Mouse (Mus musculus): Measurements from ENCODE around the gene Arid3b. TPM values are rescaled to one million over a fixed set of nuclear protein-coding genes. Genes with fewer than 3 reads are reported as not detected.

The Arid3b gene
- total RNA-seq, 2 experiments from 2014 or later: 3.2 to 3.4 TPM

GRCm38 (mm10) chr9:57800325-57800975 lies 36.1 kb downstream of the Arid3b start:
- ATAC-seq (replicated peaks; ENCODE audit: low FRiP score, low TSS enrichment, poor library complexity, severe bottlenecking): peak; percentile 51; the same call in 1 of the 2 replicates

GRCm38 (mm10) chr9:57798725-57799253 lies 37.8 kb downstream of the Arid3b start:
- no peak for ATAC-seq (replicated peaks; ENCODE audit: low FRiP score, low TSS enrichment, poor library complexity, severe bottlenecking)

DNA sequence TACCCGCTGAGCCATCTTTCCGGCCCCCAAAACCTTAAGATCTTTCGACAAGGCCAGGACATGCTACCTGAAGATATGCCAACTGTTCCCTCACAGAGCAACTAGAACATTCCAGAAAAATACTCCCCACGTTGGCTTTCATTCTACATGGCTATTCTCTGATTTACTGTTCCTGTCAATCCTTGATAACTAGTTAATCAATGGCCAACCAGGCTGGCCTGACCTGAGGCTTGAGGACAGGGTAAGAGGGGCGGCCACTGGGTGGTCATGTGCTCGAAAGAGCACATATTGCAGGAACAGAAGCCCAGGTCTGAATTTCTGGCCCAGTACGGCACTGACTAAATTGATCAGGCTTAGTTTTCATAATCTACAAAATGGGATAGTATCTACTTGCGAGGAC lies 39.1 kb downstream of the Arid3b start:
- no peak for ATAC-seq (replicated peaks; ENCODE audit: low FRiP score, low TSS enrichment, poor library complexity, severe bottlenecking)

- ATAC-seq (replicated peaks; ENCODE audit: low FRiP score, low TSS enrichment, poor library complexity, severe bottlenecking): no peak
Observed at GRCm38 (mm10) chr9:57789733-57790132, 46.9 kb downstream of the Arid3b start.

GRCm38 (mm10) chr9:57782656-57783055 lies 53.9 kb downstream of the Arid3b start:
- no peak for ATAC-seq (replicated peaks; ENCODE audit: low FRiP score, low TSS enrichment, poor library complexity, severe bottlenecking)

GRCm38 (mm10) chr9:57775736-57776135 lies 60.9 kb downstream of the Arid3b start:
- no peak for ATAC-seq (replicated peaks; ENCODE audit: low FRiP score, low TSS enrichment, poor library complexity, severe bottlenecking)

DNA sequence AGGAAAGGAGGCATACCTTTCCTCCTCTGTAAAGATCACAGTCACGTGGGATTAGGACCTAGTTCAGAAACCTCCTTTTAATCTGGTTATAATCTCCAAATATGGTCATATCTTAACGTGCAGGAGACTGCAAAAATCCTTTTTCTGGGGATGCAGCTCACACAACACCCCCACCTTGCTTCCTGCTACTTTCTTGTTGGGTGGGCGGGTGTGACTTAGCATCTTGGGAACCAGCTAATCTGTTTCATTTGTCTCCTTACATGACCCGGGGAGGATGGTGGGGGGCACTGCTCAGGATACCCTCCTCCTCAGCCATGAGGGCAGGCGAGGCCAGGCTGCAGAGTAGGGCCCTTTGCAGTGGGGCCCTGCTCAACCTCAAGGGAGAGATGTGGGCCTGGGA lies 61.6 kb downstream of the Arid3b start:
- no peak for ATAC-seq (replicated peaks; ENCODE audit: low FRiP score, low TSS enrichment, poor library complexity, severe bottlenecking)

DNA sequence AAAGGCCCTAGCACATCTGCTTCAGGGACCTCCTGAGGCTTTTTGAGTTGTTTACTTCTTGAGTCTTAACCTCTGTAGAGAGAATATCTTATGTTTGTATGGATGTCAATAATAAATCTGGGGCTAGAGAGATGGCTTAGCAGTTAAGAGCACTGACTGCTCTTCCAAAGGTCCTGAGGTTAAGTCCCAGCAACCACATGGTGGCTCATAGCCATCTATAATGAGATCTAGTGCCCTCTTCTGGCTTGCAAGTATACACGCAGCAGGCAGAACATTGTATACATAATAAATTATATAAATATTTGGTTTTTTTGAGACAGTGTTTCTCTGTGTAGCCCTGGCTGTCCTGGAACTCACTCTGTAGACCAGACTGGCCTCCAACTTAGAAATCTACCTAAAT lies 62.4 kb downstream of the Arid3b start:
- no peak for ATAC-seq (replicated peaks; ENCODE audit: low FRiP score, low TSS enrichment, poor library complexity, severe bottlenecking)

DNA sequence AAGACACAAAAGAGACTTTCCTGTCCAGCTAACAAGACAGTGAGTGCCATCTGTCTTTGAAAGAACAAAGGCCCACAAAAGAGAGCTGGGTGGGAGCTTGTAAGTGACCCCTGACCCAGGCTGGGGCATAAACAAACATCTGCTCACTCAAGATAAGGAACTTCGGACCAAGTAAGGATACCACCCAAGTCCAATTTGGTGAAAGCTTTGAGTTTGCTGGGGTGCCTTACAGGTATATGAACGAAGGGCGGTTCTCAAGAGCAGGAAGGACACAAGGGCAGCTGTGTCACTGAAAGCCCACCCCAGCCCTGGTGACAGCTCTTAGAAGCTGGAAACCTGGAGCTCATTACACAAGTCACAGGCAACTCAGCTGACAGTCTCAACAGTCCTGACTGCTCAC lies 62.8 kb downstream of the Arid3b start:
- no peak for ATAC-seq (replicated peaks; ENCODE audit: low FRiP score, low TSS enrichment, poor library complexity, severe bottlenecking)

GRCm38 (mm10) chr9:57770836-57771235 lies 65.8 kb downstream of the Arid3b start:
- peak; percentile 59 for ATAC-seq (replicated peaks; ENCODE audit: low FRiP score, low TSS enrichment, poor library complexity, severe bottlenecking)

- no peak for ATAC-seq (replicated peaks; ENCODE audit: low FRiP score, low TSS enrichment, poor library complexity, severe bottlenecking)
Observed at GRCm38 (mm10) chr9:57770214-57770613, 66.4 kb downstream of the Arid3b start.

GRCm38 (mm10) chr9:57769539-57770069 lies 67.0 kb downstream of the Arid3b start:
- peak; percentile 77 for ATAC-seq (replicated peaks; ENCODE audit: low FRiP score, low TSS enrichment, poor library complexity, severe bottlenecking)

DNA sequence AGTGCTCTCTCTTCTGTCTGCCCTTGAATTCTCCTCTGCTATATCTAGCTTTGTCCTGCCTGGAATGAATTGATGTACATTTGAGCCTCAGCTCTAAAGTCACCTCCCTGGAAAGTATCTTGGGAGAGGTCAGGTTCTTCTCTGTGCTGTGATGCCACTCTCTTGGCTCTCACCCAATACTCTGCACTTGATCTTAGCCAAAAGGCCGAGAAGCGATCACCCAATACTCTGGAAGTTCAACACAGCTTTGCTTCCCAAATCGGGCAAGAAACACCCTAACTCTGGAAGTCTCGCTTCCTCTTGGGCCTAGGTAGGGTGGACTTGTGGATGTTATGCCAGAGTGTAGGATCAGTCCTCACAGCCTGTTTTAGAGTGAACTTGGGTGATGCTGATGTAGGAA lies 69.4 kb downstream of the Arid3b start:
- no peak for ATAC-seq (replicated peaks; ENCODE audit: low FRiP score, low TSS enrichment, poor library complexity, severe bottlenecking)

GRCm38 (mm10) chr9:57766431-57766830 lies 70.2 kb downstream of the Arid3b start:
- ATAC-seq (replicated peaks; ENCODE audit: low FRiP score, low TSS enrichment, poor library complexity, severe bottlenecking): no peak

GRCm38 (mm10) chr9:57765364-57766351 lies 70.9 kb downstream of the Arid3b start, which contains the start of gene Clk3:
Clk3 (minus strand) TSS chr9:57765860.
- no peak for ATAC-seq (replicated peaks; ENCODE audit: low FRiP score, low TSS enrichment, poor library complexity, severe bottlenecking)

GRCm38 (mm10) chr9:57764974-57765363 lies 71.6 kb downstream of the Arid3b start:
- peak; percentile 38 for ATAC-seq (replicated peaks; ENCODE audit: low FRiP score, low TSS enrichment, poor library complexity, severe bottlenecking)

GRCm38 (mm10) chr9:57764147-57764973 lies 72.2 kb downstream of the Arid3b start:
- peak; percentile 37 for ATAC-seq (replicated peaks; ENCODE audit: low FRiP score, low TSS enrichment, poor library complexity, severe bottlenecking)

- peak; percentile 27; the same call in 1 of the 2 replicates for ATAC-seq (replicated peaks; ENCODE audit: low FRiP score, low TSS enrichment, poor library complexity, severe bottlenecking)
Observed at GRCm38 (mm10) chr9:57762563-57762991, 74.0 kb downstream of the Arid3b start.
